Comparison of ENCODE assay signal across 8 mouse cellular contexts in genomic region chr8:90954802-90955760, GRCm38 (mm10).
DNase-seq lines count a peak whose midpoint lies in the region; ATAC-seq and TF ChIP-seq lines count a peak whose summit lies in the region.

No protein-coding gene starts in this region.

- no peaks in the 10 kb centered on the region for H3K27me3 ChIP-seq in embryonic facial prominence, embryonic 14.5 days (replicated peaks; ENCODE audit: control insufficient read depth, insufficient read depth, low read length)
- no peaks in the 10 kb centered on the region for H3K27me3 ChIP-seq in heart, adult 2 months (ENCODE audit: control insufficient read depth, insufficient read depth, low read length)
- no peaks in the 10 kb centered on the region for H3K27me3 ChIP-seq in limb, embryonic 13.5 days
- no peaks in the 10 kb centered on the region for H3K27me3 ChIP-seq in midbrain, embryonic 16.5 days (ENCODE audit: control insufficient read depth, insufficient read depth, low read depth, low read length)

- H3K79me2 ChIP-seq in heart, adult 2 months (replicated peaks; ENCODE audit: control insufficient read depth, insufficient read depth, low read length), result peaks cover 3% of the 10 kb centered on the region; the same call in 1 of the 2 replicates

- no peak for TF ChIP-seq EP300 in heart, adult 2 months (IDR thresholded peaks at IDR 0.05; ENCODE audit: insufficient read depth, low read depth, low read length)

- peak overlapping the region; percentile 83 for H3K4me2 ChIP-seq in embryonic facial prominence, embryonic 14.5 days (ENCODE audit: low read depth, low read length)
- peak overlapping the region; percentile 72 for H3K4me2 ChIP-seq in limb, embryonic 13.5 days (replicated peaks)
- peak overlapping the region; percentile 52 for H3K4me2 ChIP-seq in midbrain, embryonic 16.5 days (ENCODE audit: low read length)

- under 1% methylated on average over 21 of the region's 21 CpGs for WGBS in embryonic facial prominence, embryonic 14.5 days
- 1% methylated on average over 21 of the region's 21 CpGs for WGBS in heart, adult 2 months
- 1% methylated on average over 21 of the region's 21 CpGs for WGBS in limb, embryonic 13.5 days
- WGBS in midbrain, embryonic 16.5 days, result under 1% methylated on average over 21 of the region's 21 CpGs

- 0 out of 2 replicates have a peak, but pooled peaks cover 5% of the 10 kb centered on the region for H3K36me3 ChIP-seq in embryonic facial prominence, embryonic 14.5 days (ENCODE audit: control insufficient read depth, insufficient read depth, low read length)
- H3K36me3 ChIP-seq in heart, adult 2 months (ENCODE audit: control insufficient read depth, insufficient read depth, low read length), result peaks cover 20% of the 10 kb centered on the region
- peaks cover 10% of the 10 kb centered on the region for H3K36me3 ChIP-seq in limb, embryonic 13.5 days
- no peaks in the 10 kb centered on the region for H3K36me3 ChIP-seq in midbrain, embryonic 16.5 days (ENCODE audit: control insufficient read depth, insufficient read depth, low read length)

- H3K27ac ChIP-seq in embryonic facial prominence, embryonic 14.5 days (replicated peaks; ENCODE audit: low read depth, low read length), result peak overlapping the region; percentile 98
- H3K27ac ChIP-seq in heart, adult 2 months, result peak overlapping the region; percentile 89
- peak overlapping the region; percentile 96 for H3K27ac ChIP-seq in limb, embryonic 13.5 days
- H3K27ac ChIP-seq in midbrain, embryonic 16.5 days (ENCODE audit: low read length), result peak overlapping the region; percentile 99

- H3K4me3 ChIP-seq in embryonic facial prominence, embryonic 14.5 days (ENCODE audit: low read depth, low read length), result peak overlapping the region; percentile 42
- H3K4me3 ChIP-seq in heart, adult 2 months, result peak overlapping the region; percentile 48
- peak overlapping the region; percentile 58 for H3K4me3 ChIP-seq in limb, embryonic 13.5 days
- peak overlapping the region; percentile 63 for H3K4me3 ChIP-seq in midbrain, embryonic 16.5 days (ENCODE audit: low read depth, low read length)

- TF ChIP-seq CTCF in heart, adult 2 months (IDR thresholded peaks at IDR 0.05), result peak; percentile 75

- TF ChIP-seq POLR2A in heart, adult 2 months (IDR thresholded peaks at IDR 0.05; ENCODE audit: insufficient read depth, low read depth, low read length), result peak; percentile 71

- DNase-seq in 3T3-L1 (ENCODE audit: low read depth, low spot score), result peak; percentile 94
- DNase-seq in adrenal gland, postnatal 4 days (ENCODE audit: low spot score in 2 of 2), result peak; percentile 21 to 41
- peak; percentile 95 for DNase-seq in embryonic facial prominence, embryonic 14.5 days (ENCODE audit: low spot score)
- peak; percentile 74 to 81 for DNase-seq in heart, adult 2 months
- DNase-seq in kidney, adult 8-10 months, result peak; percentile 69 to 72
- peak; percentile 23 to 50 for DNase-seq in spleen, postnatal 14 days (ENCODE audit: low spot score in 2 of 2)

- peak overlapping the region; percentile 64 for H3K9ac ChIP-seq in embryonic facial prominence, embryonic 14.5 days (ENCODE audit: low read depth, low read length)
- H3K9ac ChIP-seq in heart, adult 2 months (ENCODE audit: low read depth, low read length), result peak overlapping the region; percentile 76
- H3K9ac ChIP-seq in limb, embryonic 13.5 days, result peak overlapping the region; percentile 73
- H3K9ac ChIP-seq in midbrain, embryonic 16.5 days (ENCODE audit: low read depth, low read length), result peak overlapping the region; percentile 88

- intact Hi-C loops in heart, adult 2 months (cut with DNase I), result loop anchor here (1.0 to 2.0 kb wide), 2 partner anchors 47 to 160 kb away; no protein-coding TSS in a partner anchor

- peaks cover 10% of the 10 kb centered on the region for H3K4me1 ChIP-seq in embryonic facial prominence, embryonic 14.5 days (ENCODE audit: control insufficient read depth, insufficient read depth, low read length)
- peaks cover 1% of the 10 kb centered on the region for H3K4me1 ChIP-seq in heart, adult 2 months (ENCODE audit: control insufficient read depth, insufficient read depth, low read length)
- H3K4me1 ChIP-seq in limb, embryonic 13.5 days, result peaks cover 27% of the 10 kb centered on the region
- peaks cover 20% of the 10 kb centered on the region for H3K4me1 ChIP-seq in midbrain, embryonic 16.5 days (ENCODE audit: control insufficient read depth, insufficient read depth, low read length)

- peak; percentile 97 for ATAC-seq in embryonic facial prominence, embryonic 14.5 days (ENCODE audit: low read depth)
- ATAC-seq in limb, embryonic 13.5 days (ENCODE audit: low FRiP score, low read depth), result peak; percentile 95
- ATAC-seq in midbrain, embryonic 16.5 days, result peak; percentile 93

- H3K9me3 ChIP-seq in embryonic facial prominence, embryonic 14.5 days (ENCODE audit: control insufficient read depth, low read length), result no peaks in the 10 kb centered on the region
- H3K9me3 ChIP-seq in limb, embryonic 13.5 days, result no peaks in the 10 kb centered on the region
- no peaks in the 10 kb centered on the region for H3K9me3 ChIP-seq in midbrain, embryonic 16.5 days (replicated peaks; ENCODE audit: control insufficient read depth, low read length, poor library complexity, severe bottlenecking)

Comparison
In these comparisons a context has a peak if more than half of its experiments do, and no peak if none do; other contexts are left out.
1. Peak in every context shown above with its lines: DNase-seq, ATAC-seq, H3K4me3 ChIP-seq and H3K27ac ChIP-seq.
2. DNase-seq: peak in every context shown above with its lines; median percentile 95 in embryonic facial prominence, embryonic 14.5 days; 94 in 3T3-L1; 78 in heart, adult 2 months; 70 in kidney, adult 8-10 months; 36 in spleen, postnatal 14 days; 31 in adrenal gland, postnatal 4 days.